Mouse (Mus musculus) urinary bladder, postnatal 36 days (tissue): ENCODE results near the gene Def6.

Experiments
- DNase-seq, 2 experiments: peaks; one replicate each; pipeline ENCODE4 v3.0.0; 2022; ENCODE audit warnings: low spot score in 2 of 2, mixed read lengths in 1 of 2

Gene Def6

GRCm38 (mm10) chr17:28237874-28238273 lies 30.3 kb downstream of the Def6 start:
- no peak for DNase-seq

DNA sequence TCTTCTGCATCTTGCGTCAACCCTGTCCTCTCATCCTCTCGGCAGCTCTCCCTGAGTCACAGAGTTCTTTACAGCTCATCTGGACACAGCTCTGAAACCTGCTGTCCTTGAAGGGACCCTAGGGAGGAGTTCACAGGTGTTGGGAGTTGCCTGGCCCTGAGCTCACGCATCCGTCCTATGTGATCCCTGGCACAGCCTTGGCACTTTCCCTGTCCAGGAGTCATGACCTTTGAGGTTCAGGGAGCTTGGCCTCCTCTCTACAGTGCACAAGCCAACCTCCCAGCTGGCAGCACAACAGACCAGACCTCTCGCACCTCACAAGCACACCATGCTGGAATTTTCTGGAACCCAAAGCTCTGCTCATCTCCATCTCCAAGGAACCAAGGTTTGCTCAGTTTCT lies 33.3 kb downstream of the Def6 start:
- DNase-seq = no peak

DNA sequence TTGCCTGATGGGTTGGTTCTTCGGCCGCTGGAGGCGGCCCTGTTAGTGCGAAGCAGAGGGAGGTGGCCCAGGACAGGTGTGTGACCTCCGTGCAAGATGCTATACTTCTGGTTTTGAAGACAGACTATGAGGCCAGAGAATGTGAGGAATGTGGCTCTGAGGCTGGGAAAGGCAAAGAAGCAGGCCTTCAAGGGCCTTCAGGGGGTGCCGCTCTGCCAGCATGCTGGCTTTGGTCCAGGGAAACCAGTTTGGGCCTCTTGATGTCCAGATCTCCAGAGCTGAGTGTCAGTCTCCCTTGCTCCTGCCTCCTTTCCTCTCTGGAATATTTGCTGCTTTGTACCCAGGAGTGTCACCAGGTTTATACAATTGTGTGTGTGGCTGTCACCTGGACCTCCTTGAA lies 34.7 kb downstream of the Def6 start:
- DNase-seq = no peak

DNA sequence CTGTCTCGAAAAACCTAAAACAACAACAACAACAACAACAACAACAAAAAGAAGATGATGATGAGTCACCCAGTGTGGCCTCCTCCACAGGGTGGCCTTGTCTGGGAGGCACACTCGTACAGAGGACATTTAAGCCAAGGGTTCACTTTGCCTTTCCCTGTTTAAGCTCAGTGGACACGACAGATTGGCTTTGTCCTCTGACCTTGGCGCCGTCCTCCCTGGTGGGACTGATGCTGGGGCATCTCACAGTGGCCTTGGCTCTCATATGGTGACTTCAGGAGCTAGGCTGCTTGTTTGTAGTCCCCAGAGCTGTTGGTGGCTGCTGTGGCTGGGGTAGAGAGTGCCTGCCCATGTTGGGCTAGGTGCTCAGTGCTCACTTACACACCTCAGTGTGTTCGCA lies 36.6 kb downstream of the Def6 start:
- no peak for DNase-seq

DNA sequence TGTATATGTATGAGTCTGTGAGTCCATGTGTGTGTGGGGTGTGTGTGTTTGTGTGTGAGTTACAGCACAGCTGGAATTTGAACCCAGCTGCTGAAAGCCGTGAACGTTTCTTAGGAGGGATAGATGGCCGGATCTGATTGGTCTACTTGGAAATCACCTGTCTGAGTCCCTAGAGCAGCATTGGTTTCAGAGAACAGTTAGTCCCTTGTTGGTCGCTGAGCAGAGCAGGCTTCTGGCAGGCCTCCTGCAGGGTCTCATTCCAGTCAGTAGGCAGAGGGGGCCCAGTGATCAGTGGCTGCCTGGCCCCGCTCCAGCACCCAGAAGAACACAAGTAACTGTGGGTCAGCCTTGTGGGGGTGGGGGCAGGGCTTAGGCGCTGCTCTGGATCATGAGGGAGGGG lies 37.1 kb downstream of the Def6 start:
- no peak for DNase-seq

- no peak for DNase-seq
Observed at GRCm38 (mm10) chr17:28246640-28247039, 39.1 kb downstream of the Def6 start.

DNA sequence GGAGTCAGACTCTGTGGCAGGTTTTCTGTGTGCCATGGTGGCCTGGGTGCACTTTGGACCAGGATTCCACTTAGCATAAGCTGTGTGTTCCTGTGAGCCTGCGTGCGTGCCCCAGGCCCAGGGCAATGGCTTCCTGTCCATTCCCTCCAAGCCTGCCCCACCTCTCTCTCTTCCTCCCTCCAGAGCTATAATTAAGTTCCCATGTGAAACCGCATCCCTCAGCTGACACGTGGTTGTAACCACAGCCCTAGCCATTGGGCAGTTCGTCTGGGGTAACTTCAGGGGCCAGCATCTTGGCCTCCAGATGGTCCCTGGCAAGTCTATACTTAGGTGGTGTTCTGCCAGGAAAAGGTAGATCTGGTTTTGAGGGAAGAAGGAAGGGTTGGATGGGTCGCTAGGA lies 40.0 kb downstream of the Def6 start:
- no peak for DNase-seq

DNA sequence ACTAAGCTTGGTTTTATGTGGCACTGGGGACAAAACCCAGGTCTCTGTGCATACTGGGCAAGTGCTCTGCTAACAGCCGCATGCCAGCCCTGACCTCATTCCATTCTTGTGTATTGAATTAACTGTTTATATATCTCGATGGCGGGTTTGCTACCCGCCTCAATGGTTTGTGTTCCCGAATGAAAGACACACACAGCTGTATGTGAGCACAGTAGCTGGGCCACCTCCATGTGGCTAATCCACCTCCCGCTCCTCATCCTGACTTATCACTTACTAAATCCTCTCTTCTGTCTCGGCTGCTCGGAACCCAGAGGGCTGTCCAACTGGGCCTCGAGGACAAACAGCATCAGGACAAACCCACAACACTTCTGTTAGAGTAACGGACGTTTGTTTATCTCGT lies 41.5 kb downstream of the Def6 start:
- DNase-seq = no peak

- DNase-seq = no peak
Observed at GRCm38 (mm10) chr17:28251579-28252280, 44.2 kb downstream of the Def6 start.

DNA sequence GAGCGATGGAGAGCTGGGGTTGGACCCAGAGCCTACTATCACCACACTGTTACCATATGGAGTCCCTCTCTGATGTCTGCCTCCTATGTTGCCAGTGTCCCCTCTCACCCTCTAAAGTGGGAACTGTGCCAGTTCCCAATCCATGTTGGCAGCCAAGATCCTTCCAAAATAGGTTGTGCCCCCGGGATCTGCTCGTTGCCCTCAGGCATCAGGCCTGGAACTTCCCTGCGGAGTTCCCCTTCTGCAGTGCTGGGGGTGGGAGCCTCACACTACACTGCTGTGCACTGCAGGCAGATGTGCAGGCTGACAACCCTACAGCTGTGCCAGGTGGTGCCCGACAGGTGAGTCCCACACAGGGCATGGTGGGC lies 44.7 kb downstream of the Def6 start:
- no peak for DNase-seq

DNA sequence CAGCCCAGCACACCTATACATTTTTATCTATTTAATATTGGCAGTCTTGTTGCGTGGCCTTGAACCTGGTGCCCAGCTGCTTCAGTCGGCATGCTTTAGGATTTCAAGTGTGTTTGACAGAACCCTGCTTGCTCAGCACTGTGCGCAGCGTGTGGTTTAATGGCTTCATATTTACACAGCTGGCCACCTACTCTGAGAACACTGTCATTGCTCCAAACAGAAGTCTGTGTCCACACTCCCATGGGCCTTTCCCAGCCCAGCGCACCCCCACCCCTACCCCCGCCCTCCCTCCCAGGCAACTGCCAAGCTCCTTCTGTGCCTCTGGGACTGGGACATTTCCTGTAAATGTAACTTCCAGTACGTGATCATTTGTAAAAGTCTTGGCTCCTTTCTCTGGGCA lies 45.6 kb downstream of the Def6 start:
- no peak for DNase-seq

DNA sequence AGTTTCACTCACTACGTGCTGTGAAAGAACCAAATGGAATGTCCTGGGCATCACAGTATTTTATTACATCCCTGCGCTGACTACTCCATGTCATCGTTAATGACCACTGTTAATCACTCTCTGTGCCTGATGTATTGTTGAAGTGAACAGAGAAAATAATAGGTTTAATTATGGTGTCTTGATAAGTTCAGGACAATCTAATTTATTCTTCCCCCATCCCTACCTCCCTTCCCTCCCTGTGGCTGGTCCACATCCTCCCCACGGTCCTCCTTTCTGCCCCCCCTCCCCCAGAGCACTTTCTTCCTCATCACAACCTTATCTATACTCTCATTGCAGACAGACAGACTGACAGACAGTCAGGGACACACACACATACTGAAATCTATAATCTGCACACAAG lies 47.2 kb downstream of the Def6 start:
- no peak for DNase-seq

GRCm38 (mm10) chr17:28255651-28256050 lies 48.1 kb downstream of the Def6 start:
- DNase-seq = no peak

DNA sequence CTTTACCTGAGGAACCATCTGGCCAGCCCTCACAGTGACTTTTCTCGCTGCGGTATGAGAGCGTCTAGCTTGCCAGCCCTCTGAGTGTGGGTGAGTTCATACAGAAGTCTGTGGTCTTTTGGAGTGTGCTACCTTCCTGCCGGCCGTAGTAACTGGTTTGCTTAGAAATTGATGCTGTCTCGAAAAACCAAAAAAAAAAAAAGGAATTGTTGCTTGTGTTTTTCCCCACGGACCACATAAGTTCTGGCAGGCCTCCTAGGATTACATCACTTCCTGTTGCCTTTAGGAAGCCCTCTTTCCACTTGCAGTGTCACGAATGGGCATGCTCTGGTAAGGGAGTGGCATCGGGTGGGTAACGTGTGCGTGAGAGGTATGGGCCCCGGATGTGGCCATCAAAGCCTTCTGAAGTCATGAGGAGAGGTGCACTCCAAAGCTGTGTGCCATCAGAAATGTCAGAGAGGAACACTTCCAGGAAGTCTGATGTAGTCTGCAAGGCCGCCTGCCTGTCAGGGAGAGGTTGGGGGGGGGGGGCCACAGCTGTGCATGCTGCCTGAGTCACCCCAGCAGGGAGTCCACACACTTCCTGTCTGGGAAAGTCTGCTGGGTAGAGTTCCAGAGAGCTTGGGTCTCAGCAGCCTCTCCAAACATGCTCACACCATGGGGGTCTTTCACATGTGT lies 49.2 kb downstream of the Def6 start:
- DNase-seq = peak; percentile 52 to 61

DNA sequence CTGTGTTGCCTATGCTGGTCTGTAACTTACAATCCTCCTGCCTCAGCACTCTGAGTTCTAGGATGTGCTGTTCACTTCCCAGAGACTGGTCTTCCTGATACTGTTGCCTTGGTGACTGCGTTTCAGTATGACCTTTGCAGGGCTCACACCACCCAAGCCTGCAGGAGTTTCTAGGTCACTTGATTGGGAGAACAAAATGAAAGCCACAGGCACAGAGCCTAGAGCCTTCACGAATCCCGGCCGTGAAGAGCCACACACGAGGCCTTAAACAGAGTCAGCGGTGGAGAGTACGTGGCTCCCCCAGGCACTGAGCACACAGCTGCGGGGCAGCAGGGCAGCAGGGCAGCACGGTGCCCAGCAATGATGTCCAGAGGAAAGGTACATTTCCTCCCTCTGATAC lies 50.7 kb downstream of the Def6 start:
- no peak for DNase-seq

- no peak for DNase-seq
Observed at GRCm38 (mm10) chr17:28259890-28260542, 52.4 kb downstream of the Def6 start.

- DNase-seq = no peak
Observed at GRCm38 (mm10) chr17:28260543-28260909, 52.9 kb downstream of the Def6 start.

- DNase-seq = no peak
Observed at GRCm38 (mm10) chr17:28261795-28262194, 54.2 kb downstream of the Def6 start.

GRCm38 (mm10) chr17:28263181-28263894 lies 55.8 kb downstream of the Def6 start:
- DNase-seq = no peak

- DNase-seq = no peak
Observed at GRCm38 (mm10) chr17:28267251-28267650, 59.7 kb downstream of the Def6 start.

- DNase-seq = no peak
Observed at GRCm38 (mm10) chr17:28270165-28270564, 62.6 kb downstream of the Def6 start.

GRCm38 (mm10) chr17:28271537-28272266 lies 64.1 kb downstream of the Def6 start:
- DNase-seq = peak; percentile 41 to 48
